Mouse (Mus musculus): ENCODE measurements around the gene Gba. TPM values are rescaled to one million over a fixed set of nuclear protein-coding genes. Genes with fewer than 3 reads are reported as not detected.

Gba gene
- total and polyA plus RNA-seq, 3 experiments, result 49.1 to 55.0 TPM; not detected in 1

DNA sequence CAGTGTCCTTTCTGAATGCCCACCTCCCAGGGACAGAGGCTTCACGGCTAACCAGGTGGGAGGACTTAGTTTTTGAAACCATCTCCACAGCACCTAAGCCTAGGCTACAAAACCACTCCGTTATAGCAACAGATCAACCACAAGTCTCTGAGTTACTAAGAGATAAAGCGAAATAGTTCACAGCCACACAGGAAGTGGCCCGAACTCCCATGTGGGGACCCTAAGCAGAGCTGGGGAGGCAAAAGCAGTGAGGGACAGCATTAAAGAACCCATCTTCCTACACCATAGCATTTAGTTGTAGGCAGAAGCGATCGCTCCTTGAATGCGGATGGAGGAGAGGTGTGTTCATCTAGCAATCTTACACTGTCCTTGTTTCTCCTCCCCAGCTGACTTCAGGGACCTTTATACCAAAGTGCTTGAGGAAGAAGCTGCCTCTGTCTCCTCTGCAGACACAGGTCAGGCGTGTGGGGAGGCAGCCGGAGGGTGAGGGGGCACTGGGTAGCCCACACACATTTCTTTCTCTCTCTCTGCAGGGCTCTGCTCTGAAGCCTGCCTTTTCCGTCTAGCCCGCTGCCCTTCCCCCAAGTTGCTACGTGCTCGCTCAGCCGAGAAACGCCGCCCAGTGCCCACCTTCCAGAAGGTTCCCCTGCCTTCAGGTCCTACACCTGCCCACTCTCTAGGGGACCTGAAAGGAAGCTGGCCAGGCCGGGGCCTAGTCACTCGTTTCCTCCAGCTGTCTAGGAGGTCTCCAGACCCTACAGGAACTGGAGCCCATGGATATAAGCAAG lies 14.8 kb upstream of the Gba start:
- Histone ChIP-seq H3K27ac (ENCODE audit: control insufficient read depth, low read depth, low read length) (peak overlapping the region; percentile 63), H3K36me3 (ENCODE audit: control insufficient read depth in 1 of 2, insufficient read depth in 2 of 2, low read length in 2 of 2) (peaks cover 0 to 59% of the 10 kb centered on the region in 2 experiments; a peak in 2 of 4 replicates), H3K9ac (ENCODE audit: control insufficient read depth, low read depth, low read length, poor library complexity, severe bottlenecking) (peak overlapping the region; percentile 19), H3K79me2 (ENCODE audit: control insufficient read depth, insufficient read depth, low read length, poor library complexity) (no peaks in the 10 kb centered on the region; the same call in 1 of the 2 replicates), H3K9me3 (replicated peaks; ENCODE audit: insufficient read depth, low read length) (no peaks in the 10 kb centered on the region), H3K4me1 (ENCODE audit: control insufficient read depth in 1 of 2, insufficient read depth in 2 of 2, low read length in 2 of 2) (peaks cover 39 to 76% of the 10 kb centered on the region in 2 experiments), H3K27me3 (ENCODE audit: control insufficient read depth in 1 of 2, insufficient read depth in 2 of 2, low read length in 2 of 2) (no peaks in the 10 kb centered on the region), H3K4me3 (ENCODE audit: control insufficient read depth in 1 of 2, insufficient read depth in 1 of 2, low read depth in 2 of 2, low read length in 2 of 2) (no peak overlapping the region)
- peak; percentile 76 for DNase-seq (ENCODE audit: low read depth, low spot score)
- no peak for TF ChIP-seq MAZ (IDR thresholded peaks at IDR 0.05; ENCODE audit: low read depth, low read length)
- no peak for TF ChIP-seq UBTF (IDR thresholded peaks at IDR 0.05; ENCODE audit: borderline replicate concordance, insufficient read depth, low read depth, low read length)
- TF ChIP-seq ZC3H11A (IDR thresholded peaks at IDR 0.05; ENCODE audit: low read depth, low read length), result no peak
- 0 out of 2 replicates have a peak, but pooled peaks have one; percentile 40 for TF ChIP-seq TBP (IDR thresholded peaks at IDR 0.05; ENCODE audit: low read depth, low read length)
- no peak for TF ChIP-seq MAFK (IDR thresholded peaks at IDR 0.05; ENCODE audit: borderline replicate concordance, low read depth, low read length)
- peak; percentile 74; the same call in 1 of the 2 replicates for TF ChIP-seq MYC (IDR thresholded peaks at IDR 0.05; ENCODE audit: low read depth, low read length)
- TF ChIP-seq ZNF384 (IDR thresholded peaks at IDR 0.05; ENCODE audit: low read depth, low read length), result no peak
- TF ChIP-seq RAD21 (IDR thresholded peaks at IDR 0.05; ENCODE audit: low read depth, low read length), result no peak
- peak; percentile 36; the same call in 1 of the 2 replicates for TF ChIP-seq HCFC1 (IDR thresholded peaks at IDR 0.05; ENCODE audit: low read depth, low read length)
- TF ChIP-seq TCF12 (IDR thresholded peaks at IDR 0.05; ENCODE audit: low read depth, low read length), result peak; percentile 53; the same call in 1 of the 2 replicates
- no peak for TF ChIP-seq BHLHE40 (IDR thresholded peaks at IDR 0.05; ENCODE audit: borderline replicate concordance, low read depth, low read length)
- peak; percentile 52; the same call in 1 of the 2 replicates for TF ChIP-seq RCOR1 (IDR thresholded peaks at IDR 0.05; ENCODE audit: low read depth, low read length)
- peak; percentile 68 to 73 for TF ChIP-seq EP300 (IDR thresholded peaks at IDR 0.05; ENCODE audit: low read depth in 1 of 2, low read length in 2 of 2)
- TF ChIP-seq ETS1 (IDR thresholded peaks at IDR 0.05; ENCODE audit: low read depth, low read length), result peak; percentile 68
- TF ChIP-seq GATA1 (IDR thresholded peaks at IDR 0.05; ENCODE audit: low read depth, low read length), result peak; percentile 68; the same call in 1 of the 2 replicates
- 0 out of 2 replicates have a peak, but pooled peaks have one; percentile 26 for TF ChIP-seq USF1 (IDR thresholded peaks at IDR 0.05; ENCODE audit: low read depth, low read length)
- TF ChIP-seq CHD2 (IDR thresholded peaks at IDR 0.05; ENCODE audit: low read length), result no peak
- TF ChIP-seq MYB (IDR thresholded peaks at IDR 0.05; ENCODE audit: low read depth, low read length), result peak; percentile 55; the same call in 1 of the 2 replicates
- TF ChIP-seq ZKSCAN1 (IDR thresholded peaks at IDR 0.05; ENCODE audit: low read depth, low read length), result no peak
- no peak for TF ChIP-seq NRF1 (IDR thresholded peaks at IDR 0.05; ENCODE audit: insufficient read depth, low read depth, low read length, poor library complexity, severe bottlenecking)
- no peak for TF ChIP-seq GABPA (IDR thresholded peaks at IDR 0.05; ENCODE audit: low read depth, low read length)
- TF ChIP-seq MXI1 (IDR thresholded peaks at IDR 0.05; ENCODE audit: low read depth, low read length), result peak; percentile 79
- TF ChIP-seq ELF1 (IDR thresholded peaks at IDR 0.05; ENCODE audit: low read depth, low read length), result peak; percentile 72
- peak; percentile 43; the same call in 1 of the 2 replicates for TF ChIP-seq SIN3A (IDR thresholded peaks at IDR 0.05; ENCODE audit: low read length)
- peak; percentile 20; the same call in 1 of the 2 replicates for TF ChIP-seq TAL1 (IDR thresholded peaks at IDR 0.05; ENCODE audit: low read length)
- TF ChIP-seq ZMIZ1 (IDR thresholded peaks at IDR 0.05; ENCODE audit: low read depth, low read length), result no peak
- peak; percentile 61; the same call in 1 of the 2 replicates for TF ChIP-seq MAX (IDR thresholded peaks at IDR 0.05; ENCODE audit: low read length)
- TF ChIP-seq CTCF (IDR thresholded peaks at IDR 0.05 in 2 of 3, conservative IDR thresholded peaks at IDR 0.05 in 1 of 3; ENCODE audit: control insufficient read depth in 1 of 3, insufficient read depth in 1 of 3, low read depth in 2 of 3, low read length in 3 of 3, poor library complexity in 1 of 3, severe bottlenecking in 1 of 3), result no peak
- no peak for TF ChIP-seq POLR2AphosphoS2 (IDR thresholded peaks at IDR 0.05; ENCODE audit: low read length)
- no peak for TF ChIP-seq POLR2AphosphoS5 (IDR thresholded peaks at IDR 0.05; ENCODE audit: borderline replicate concordance, low read depth, low read length)
- no peak for TF ChIP-seq E2F4 (IDR thresholded peaks at IDR 0.05; ENCODE audit: borderline replicate concordance, low read depth, low read length)
- no peak for TF ChIP-seq SMC3 (IDR thresholded peaks at IDR 0.05; ENCODE audit: low read depth, low read length)
- 0 out of 2 replicates have a peak, but pooled peaks have one; percentile 16 for TF ChIP-seq JUND (IDR thresholded peaks at IDR 0.05; ENCODE audit: low read depth, low read length)
- TF ChIP-seq NELFE (IDR thresholded peaks at IDR 0.05; ENCODE audit: low read depth, low read length), result 0 out of 2 replicates have a peak, but pooled peaks have one; percentile 20
- no peak for TF ChIP-seq MEF2A (IDR thresholded peaks at IDR 0.05; ENCODE audit: extremely low read depth, insufficient replicate concordance, low read depth, low read length, poor library complexity, severe bottlenecking)
